8 mouse cellular contexts compared by ENCODE assay signal in genomic region chr5:142907803-142908559, GRCm38 (mm10). TPM values are rescaled to one million over a fixed set of nuclear protein-coding genes. Genes with fewer than 3 reads are reported as not detected.
A peak's percentile ranks its signal among the peaks of the same experiment; 100 is the strongest.
DNase-seq lines count a peak whose midpoint lies in the region; ATAC-seq and TF ChIP-seq lines count a peak whose summit lies in the region.

No protein-coding gene starts in this region.

- H3K36me3 ChIP-seq in hindbrain, embryonic 15.5 days, result peaks cover 22% of the 10 kb centered on the region
- peaks cover 22% of the 10 kb centered on the region for H3K36me3 ChIP-seq in liver, embryonic 11.5 days (ENCODE audit: control insufficient read depth, insufficient read depth, low read length)
- peaks cover 25% of the 10 kb centered on the region for H3K36me3 ChIP-seq in neural tube, embryonic 13.5 days

- no peaks in the 10 kb centered on the region for H3K27me3 ChIP-seq in hindbrain, embryonic 15.5 days
- H3K27me3 ChIP-seq in liver, embryonic 11.5 days (replicated peaks; ENCODE audit: control insufficient read depth, insufficient read depth, low read length), result no peaks in the 10 kb centered on the region
- no peaks in the 10 kb centered on the region for H3K27me3 ChIP-seq in neural tube, embryonic 13.5 days

- H3K4me3 ChIP-seq in hindbrain, embryonic 15.5 days, result no peak overlapping the region
- H3K4me3 ChIP-seq in liver, embryonic 11.5 days (ENCODE audit: low read depth, low read length), result peak overlapping the region; percentile 100; the same call in 1 of the 2 replicates
- peak overlapping the region; percentile 92 for H3K4me3 ChIP-seq in neural tube, embryonic 13.5 days

- no peak for TF ChIP-seq CTCF in brain, embryonic 14.5 days (IDR thresholded peaks at IDR 0.05; ENCODE audit: borderline replicate concordance, extremely low read depth, insufficient read depth, insufficient read length)

- H3K9ac ChIP-seq in hindbrain, embryonic 15.5 days, result 0 out of 2 replicates have a peak overlapping the region, but pooled peaks have one; percentile 6
- H3K9ac ChIP-seq in liver, embryonic 11.5 days (ENCODE audit: low read depth, low read length), result peak overlapping the region; percentile 100
- peak overlapping the region; percentile 87 for H3K9ac ChIP-seq in neural tube, embryonic 13.5 days

- H3K9me3 ChIP-seq in hindbrain, embryonic 15.5 days, result no peaks in the 10 kb centered on the region
- H3K9me3 ChIP-seq in liver, embryonic 11.5 days (ENCODE audit: control insufficient read depth, low read length), result no peaks in the 10 kb centered on the region
- no peaks in the 10 kb centered on the region for H3K9me3 ChIP-seq in neural tube, embryonic 13.5 days

- intact Hi-C loops in left cerebral cortex, postnatal 10 days (cut with DNase I), result loop anchor here (5.0 kb wide), 2 partner anchors 54 to 91 kb away; partner anchors contain the start of genes Fscn1 and Tnrc18
- intact Hi-C loops in left cerebral cortex, postnatal 36 days (cut with DNase I), result loop anchor here (2.0 kb wide), 1 partner anchor 91 kb away; the partner anchor contains the start of gene Tnrc18

- DNase-seq in left cerebral cortex, postnatal 10 days (ENCODE audit: extremely low spot score in 1 of 2, low spot score in 2 of 2), result peak; percentile 18 to 76
- no peak for DNase-seq in left cerebral cortex, postnatal 36 days (ENCODE audit: low spot score in 2 of 2)
- peak; percentile 67 for DNase-seq in brain, embryonic 14.5 days (ENCODE audit: low read depth)
- peak; percentile 86 for DNase-seq in gastrocnemius, adult 18-20 months (ENCODE audit: low spot score)
- DNase-seq in liver, embryonic 11.5 days (ENCODE audit: low spot score), result peak; percentile 40
- DNase-seq in yolk sac, embryonic 10.5 days (ENCODE audit: low spot score), result no peak

- TF ChIP-seq POLR2A in brain, embryonic 14.5 days (IDR thresholded peaks at IDR 0.05; ENCODE audit: borderline replicate concordance, extremely low read depth, insufficient read depth, insufficient read length, poor library complexity, severe bottlenecking), result no peak

- peak overlapping the region; percentile 100 for H3K27ac ChIP-seq in hindbrain, embryonic 15.5 days (replicated peaks)
- H3K27ac ChIP-seq in liver, embryonic 11.5 days (ENCODE audit: low read depth, low read length), result peak overlapping the region; percentile 100
- peak overlapping the region; percentile 100 for H3K27ac ChIP-seq in neural tube, embryonic 13.5 days (replicated peaks)

- H3K4me2 ChIP-seq in hindbrain, embryonic 15.5 days, result peak overlapping the region; percentile 70
- H3K4me2 ChIP-seq in liver, embryonic 11.5 days, result peak overlapping the region; percentile 91
- peak overlapping the region; percentile 83 for H3K4me2 ChIP-seq in neural tube, embryonic 13.5 days

- WGBS in hindbrain, embryonic 15.5 days, result 67% methylated on average over 5 of the region's 5 CpGs
- 71% methylated on average over 5 of the region's 5 CpGs for WGBS in liver, embryonic 11.5 days
- 71% methylated on average over 5 of the region's 5 CpGs for WGBS in neural tube, embryonic 13.5 days

- no peak for ATAC-seq in hindbrain, embryonic 15.5 days (ENCODE audit: low FRiP score, low read depth)
- ATAC-seq in liver, embryonic 11.5 days (replicated peaks; ENCODE audit: low FRiP score), result no peak
- ATAC-seq in neural tube, embryonic 13.5 days (ENCODE audit: low read depth), result no peak

- H3K4me1 ChIP-seq in hindbrain, embryonic 15.5 days (replicated peaks), result peaks cover 48% of the 10 kb centered on the region
- peaks cover 51% of the 10 kb centered on the region for H3K4me1 ChIP-seq in liver, embryonic 11.5 days (replicated peaks; ENCODE audit: control insufficient read depth, insufficient read depth, low read length)
- H3K4me1 ChIP-seq in neural tube, embryonic 13.5 days (replicated peaks), result peaks cover 54% of the 10 kb centered on the region

RNA-seq across cellular contexts. Expression of gene Actb, which starts 1.4 kb away (rescaled TPM):
- total RNA-seq in left cerebral cortex, postnatal 10 days (2021), result 1,000 to 10,000 TPM; 3,611 to 3,673 TPM
- 1,000 to 10,000 TPM; 2,229 to 2,541 TPM for total RNA-seq in left cerebral cortex, postnatal 36 days (2021)
- 3,867 and 5,124 TPM in 2 replicates for polyA plus RNA-seq in brain, embryonic 14.5 days (2012; rRNA removed)
- total RNA-seq in gastrocnemius, adult 18-20 months (2021), result 100 to 1,000 TPM; 452 to 583 TPM
- polyA plus RNA-seq in hindbrain, embryonic 15.5 days (2015; fragmentation: Nextera tagmentation; extraction: Ambion mirVana), result 13,458 and 13,965 TPM in 2 replicates
- polyA plus RNA-seq in liver, embryonic 11.5 days (2014; fragmentation: Nextera tagmentation; extraction: Ambion mirVana), result 11,958 and 12,749 TPM in 2 replicates
- 15,088 and 16,772 TPM in 2 replicates for polyA plus RNA-seq in neural tube, embryonic 13.5 days (2015; fragmentation: Nextera tagmentation; extraction: Ambion mirVana)

RNA-seq across cellular contexts. Expression of gene Fbxl18, which starts 12.8 kb away (rescaled TPM):
- 10 to 100 TPM; 32.3 to 34.8 TPM for total RNA-seq in left cerebral cortex, postnatal 10 days (2021)
- 10 to 100 TPM; 30.4 to 34.1 TPM for total RNA-seq in left cerebral cortex, postnatal 36 days (2021)
- 28.5 and 34.8 TPM in 2 replicates for polyA plus RNA-seq in brain, embryonic 14.5 days (2012; rRNA removed)
- total RNA-seq in gastrocnemius, adult 18-20 months (2021), result 1 to 10 TPM; 4.9 to 5.9 TPM
- polyA plus RNA-seq in hindbrain, embryonic 15.5 days (2015; fragmentation: Nextera tagmentation; extraction: Ambion mirVana), result 30.3 and 33.3 TPM in 2 replicates
- 6.7 TPM in 2 replicates for polyA plus RNA-seq in liver, embryonic 11.5 days (2014; fragmentation: Nextera tagmentation; extraction: Ambion mirVana)
- 25.5 and 28.2 TPM in 2 replicates for polyA plus RNA-seq in neural tube, embryonic 13.5 days (2015; fragmentation: Nextera tagmentation; extraction: Ambion mirVana)

RNA-seq across cellular contexts. Expression of gene Fscn1, which starts 52.2 kb away (rescaled TPM):
- 100 to 1,000 TPM; 442 to 448 TPM for total RNA-seq in left cerebral cortex, postnatal 10 days (2021)
- 100 to 1,000 TPM; 310 to 396 TPM for total RNA-seq in left cerebral cortex, postnatal 36 days (2021)
- polyA plus RNA-seq in brain, embryonic 14.5 days (2012; rRNA removed), result 634 and 658 TPM in 2 replicates
- 1 to 10 TPM; 3.7 to 8.5 TPM for total RNA-seq in gastrocnemius, adult 18-20 months (2021)
- 488 and 506 TPM in 2 replicates for polyA plus RNA-seq in hindbrain, embryonic 15.5 days (2015; fragmentation: Nextera tagmentation; extraction: Ambion mirVana)
- 142 and 148 TPM in 2 replicates for polyA plus RNA-seq in liver, embryonic 11.5 days (2014; fragmentation: Nextera tagmentation; extraction: Ambion mirVana)
- polyA plus RNA-seq in neural tube, embryonic 13.5 days (2015; fragmentation: Nextera tagmentation; extraction: Ambion mirVana), result 517 and 659 TPM in 2 replicates

Comparison
In these comparisons a context has a peak if more than half of its experiments do, and no peak if none do; other contexts are left out.
1. DNase-seq: peak in left cerebral cortex, postnatal 10 days (2 of 2), brain, embryonic 14.5 days (single experiment), gastrocnemius, adult 18-20 months (single experiment) and liver, embryonic 11.5 days (single experiment); none in left cerebral cortex, postnatal 36 days (0 of 2) and yolk sac, embryonic 10.5 days (single experiment).
2. H3K9ac ChIP-seq: peak in every context shown above with its lines; median percentile 100 in liver, embryonic 11.5 days; 87 in neural tube, embryonic 13.5 days; 6 in hindbrain, embryonic 15.5 days.
3. Peak in every context shown above with its lines, with median percentiles within 50 percentile points of each other: H3K27ac ChIP-seq and H3K4me2 ChIP-seq.